Mouse (Mus musculus): ENCODE results near the gene Ssu2.

DNA sequence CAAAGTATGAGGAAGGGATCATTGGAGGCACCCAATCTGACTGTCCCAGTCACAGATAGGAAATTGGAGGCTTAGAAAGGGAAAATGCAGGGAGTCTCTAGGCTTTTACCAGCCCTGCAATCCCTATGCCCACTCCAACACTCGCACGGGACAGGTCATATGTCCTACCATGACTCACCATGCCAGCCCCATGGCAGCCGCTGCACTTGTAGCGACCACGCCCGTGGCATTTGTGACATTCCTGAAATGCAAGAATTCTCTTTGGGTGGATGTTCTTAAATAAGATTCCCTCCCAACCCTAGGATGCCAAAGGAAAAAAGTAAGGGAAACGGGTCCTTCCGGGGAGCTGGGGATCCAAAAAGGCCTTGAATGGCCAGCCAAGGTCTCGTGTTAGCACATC lies 8.8 kb downstream of the Ssu2 start:
- TF ChIP-seq CTCF (IDR thresholded peaks at IDR 0.05; ENCODE audit: low read depth), result no peak
- TF ChIP-seq EP300 (IDR thresholded peaks at IDR 0.05; ENCODE audit: low read depth), result no peak

Measured in heart, postnatal 0 days (tissue).